Mouse (Mus musculus): ENCODE data around the gene Tgfa.

- no peak for TF ChIP-seq ZNF384 (IDR thresholded peaks at IDR 0.05; ENCODE audit: low read depth, low read length)
- no peak for TF ChIP-seq HCFC1 (IDR thresholded peaks at IDR 0.05; ENCODE audit: borderline replicate concordance, insufficient read depth, low read length)
- no peak for TF ChIP-seq MAFK (IDR thresholded peaks at IDR 0.05; ENCODE audit: insufficient read depth, low read depth, low read length)
- no peak for TF ChIP-seq CHD2 (IDR thresholded peaks at IDR 0.05; ENCODE audit: low read depth, low read length)
- no peak for TF ChIP-seq ZC3H11A (IDR thresholded peaks at IDR 0.05; ENCODE audit: borderline replicate concordance, low read depth, low read length)
These were observed 41.5 kb upstream of the Tgfa start for GRCm38 (mm10) chr6:86153436-86153990.

Measured in ES-E14 (cell line).